Mouse (Mus musculus) brain, embryonic 18.5 days (tissue): ENCODE measurements at regions not wholly inside any gene's neighbourhood (a gene's known extent, or its start where the extent isn't known, plus 50 kb on each side); places are given as distances from the start of the nearest gene placed in this dataset.
"Not testable (repeated sequence)": the region's sequence is repeated elsewhere in the genome, so short reads cannot be mapped to it uniquely, and the experiment has no call there.

ENCODE experiments used
- DNase-seq: peaks from one replicate; pipeline ENCODE4 v3.0.0-alpha.2; 2012; ENCODE audit warnings: low read depth, low spot score

DNA sequence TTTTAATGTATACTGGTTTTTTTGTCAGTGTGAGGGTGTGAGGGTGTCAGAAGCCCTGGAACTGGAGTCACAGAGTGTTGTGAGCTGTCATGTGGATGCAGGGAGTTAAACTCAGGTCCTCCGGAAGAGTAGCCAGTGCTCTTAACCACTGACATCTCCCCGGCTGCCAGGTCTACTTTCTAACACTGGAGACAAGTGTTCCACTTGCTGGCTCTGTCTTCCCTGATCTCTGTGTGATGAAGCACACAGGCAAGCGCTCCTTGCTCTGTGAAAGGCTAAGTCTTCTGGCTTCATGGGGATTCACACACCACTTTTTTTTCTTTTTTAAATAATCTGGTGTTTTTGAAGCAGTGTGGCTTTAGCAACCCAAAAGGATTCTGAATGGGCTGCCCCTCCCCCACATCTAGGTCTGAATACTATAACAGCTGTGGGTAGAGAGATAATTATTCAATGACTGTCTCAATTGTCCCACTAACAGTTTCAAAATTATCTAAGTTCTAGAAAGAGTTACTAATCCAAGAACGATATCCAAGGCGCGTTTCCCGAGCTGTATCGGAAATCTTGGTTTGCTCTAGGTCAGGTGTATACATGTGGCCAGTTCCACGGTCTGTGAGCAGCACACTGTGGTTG is 208.4 kb upstream of the Smim15 start:
- no peak for DNase-seq

DNA sequence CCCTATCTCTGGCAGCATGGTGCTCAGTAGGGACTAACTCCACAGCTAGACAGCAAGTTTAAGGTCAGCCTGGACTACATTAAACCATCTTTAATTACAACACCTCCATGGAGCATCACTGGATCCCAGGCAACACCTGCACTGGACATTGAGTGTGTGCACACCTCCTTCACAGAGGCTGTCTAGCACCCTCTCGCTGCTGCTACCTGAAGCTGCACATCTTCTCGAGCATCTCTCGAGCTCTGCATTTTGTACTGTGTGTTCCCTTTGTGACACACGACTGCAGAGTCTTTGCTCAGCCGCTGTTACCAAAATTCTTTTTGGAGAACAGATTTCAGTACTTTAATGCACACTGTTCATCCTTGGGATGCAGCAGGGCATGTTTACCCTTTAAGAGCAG is 212.2 kb upstream of the Smim15 start:
- no peak for DNase-seq

DNA sequence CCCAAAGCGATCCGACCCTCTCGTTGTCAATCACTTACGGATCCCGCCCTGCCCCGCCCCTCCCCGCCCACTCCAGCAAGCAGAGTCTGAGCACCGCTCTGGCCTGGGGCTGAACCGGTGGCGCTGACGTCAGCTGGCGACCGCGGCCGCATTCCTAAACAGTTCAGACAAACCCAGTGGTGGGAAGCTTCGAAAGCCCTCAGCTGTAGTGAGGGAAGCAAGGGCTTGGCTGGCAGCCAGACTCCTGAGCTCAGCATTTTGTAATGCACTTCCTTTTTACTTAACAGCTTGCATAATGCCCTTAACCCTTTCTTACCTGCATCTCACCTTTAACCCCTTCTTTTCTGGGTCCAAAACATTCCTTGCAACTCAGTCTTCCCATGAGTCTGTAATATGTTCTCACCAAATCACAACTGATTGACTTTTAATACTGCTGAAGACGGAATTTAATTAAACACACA is 213.0 kb upstream of the Smim15 start:
- peak; percentile 74 for DNase-seq

DNA sequence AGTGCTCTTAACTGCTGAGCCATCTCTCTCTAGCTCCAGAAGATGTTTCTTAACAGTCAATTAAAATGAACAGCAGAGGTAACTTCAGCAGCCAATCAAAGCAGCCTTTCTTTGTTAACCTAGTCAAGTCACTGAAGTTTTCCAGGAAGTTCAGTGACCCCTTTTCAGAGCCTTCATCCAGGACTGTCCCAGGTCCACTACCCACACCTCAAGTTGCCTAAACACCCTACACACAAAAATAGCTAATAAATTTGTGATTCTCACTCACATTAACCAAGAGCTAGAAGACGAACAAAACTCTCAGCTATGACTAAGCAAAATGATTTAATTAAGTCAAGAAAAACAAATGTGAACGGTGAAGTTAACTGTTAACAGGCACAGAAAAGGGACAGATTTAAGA is 214.0 kb upstream of the Smim15 start:
- DNase-seq = no peak

DNA sequence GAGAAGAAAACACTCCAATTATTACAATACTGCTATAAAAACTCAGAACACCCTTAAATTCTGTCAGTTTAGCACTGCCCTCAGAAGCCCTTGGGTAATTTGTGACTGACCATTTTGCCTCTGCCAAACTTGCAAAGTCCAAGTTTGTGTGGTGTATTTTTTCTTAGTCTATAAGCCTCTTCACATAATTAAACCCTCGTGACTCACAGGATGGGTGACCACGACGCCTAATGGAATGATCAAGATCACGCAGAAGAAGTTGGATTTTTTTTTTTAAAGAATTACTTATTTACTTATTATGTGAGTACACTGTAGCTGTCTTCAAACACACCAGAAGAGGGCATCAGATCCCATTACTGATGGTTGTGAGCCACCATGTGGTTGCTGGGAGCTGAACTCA is 214.4 kb upstream of the Smim15 start:
- no peak for DNase-seq

DNA sequence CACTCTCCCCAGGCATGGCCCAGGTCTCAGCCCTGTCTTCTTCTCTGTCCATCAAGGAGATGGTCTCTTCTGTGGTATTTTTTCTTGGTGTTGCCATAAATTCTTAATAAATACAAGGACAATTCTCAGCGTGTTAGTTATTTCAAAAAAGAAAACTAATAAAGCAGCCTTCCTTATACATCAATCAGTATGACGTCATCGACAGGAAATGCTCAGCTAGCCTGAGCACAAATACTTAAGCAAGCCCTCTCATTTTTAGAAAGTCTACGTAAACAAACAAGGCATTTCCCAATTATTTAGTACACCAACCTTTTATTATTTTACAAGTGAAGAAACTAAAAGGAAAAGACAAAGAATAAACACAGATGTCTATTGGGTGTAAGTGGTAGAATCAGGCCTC is 218.6 kb upstream of the Smim15 start:
- DNase-seq = no peak

DNA sequence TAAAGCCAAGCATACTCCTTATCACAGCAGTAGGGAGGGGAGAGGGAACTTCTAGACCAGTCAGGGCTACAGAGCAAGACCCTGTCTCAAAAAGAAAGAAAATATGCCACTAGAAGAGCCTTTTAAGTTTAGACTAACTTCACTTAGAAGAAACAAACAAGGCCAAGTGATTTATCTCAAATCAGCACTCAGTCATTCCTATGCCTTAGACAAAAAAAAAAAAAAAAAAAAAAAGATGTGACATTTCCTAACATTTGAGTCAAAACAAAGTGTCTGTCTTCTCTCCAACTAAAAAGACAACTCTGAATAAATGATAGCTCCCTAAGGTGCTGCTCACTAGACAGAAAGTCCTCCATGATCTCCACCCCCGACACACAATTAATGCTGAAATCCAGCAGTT is 220.9 kb upstream of the Smim15 start:
- no peak for DNase-seq

DNA sequence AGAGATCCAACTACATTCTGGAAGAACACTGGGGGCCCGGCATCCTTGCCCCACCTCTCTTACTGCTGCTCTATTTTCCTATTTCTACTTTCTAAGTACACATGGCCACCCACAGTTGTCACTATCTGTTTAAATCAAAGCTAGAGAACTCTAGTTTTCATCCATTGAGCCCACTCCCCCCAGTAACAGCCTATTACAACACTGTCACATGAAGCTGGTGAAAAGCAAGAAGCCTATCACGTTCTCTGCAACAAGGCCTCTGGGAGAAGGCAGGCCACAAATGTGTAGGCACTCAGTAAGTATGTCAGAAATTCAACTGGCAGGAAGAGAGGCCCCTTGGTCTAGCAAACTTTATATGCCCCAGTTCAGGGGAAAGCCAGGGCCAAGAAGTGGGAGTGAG is 222.0 kb upstream of the Smim15 start:
- DNase-seq = no peak

DNA sequence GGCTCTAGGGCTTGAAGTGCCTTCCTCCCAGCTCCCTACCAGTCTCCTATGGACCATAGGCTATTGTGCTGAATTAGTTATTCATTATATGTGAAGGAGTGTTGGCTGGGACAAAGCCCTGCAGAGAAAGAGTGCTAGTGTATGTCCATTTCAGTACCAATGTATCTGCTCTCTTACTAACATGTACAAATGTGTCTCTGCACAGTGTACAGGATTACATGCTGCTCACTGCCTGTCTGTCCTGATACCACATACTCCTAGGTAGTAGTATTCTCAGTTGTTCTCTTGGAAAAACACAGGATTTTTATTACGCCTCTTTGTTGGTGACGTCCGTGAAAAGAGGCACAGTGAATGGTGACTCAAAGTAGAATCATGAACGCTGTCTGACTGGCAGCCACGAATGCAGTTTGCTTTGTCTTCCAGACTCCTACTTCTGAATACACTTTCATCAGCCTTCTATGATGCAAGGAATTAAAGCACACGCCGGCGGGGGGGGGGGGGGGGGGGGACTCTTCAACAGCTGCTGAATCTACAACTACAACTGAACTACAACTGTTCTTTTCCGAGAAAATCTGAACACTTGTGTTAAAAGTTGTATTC is 230.6 kb upstream of the Smim15 start:
- DNase-seq = no peak

DNA sequence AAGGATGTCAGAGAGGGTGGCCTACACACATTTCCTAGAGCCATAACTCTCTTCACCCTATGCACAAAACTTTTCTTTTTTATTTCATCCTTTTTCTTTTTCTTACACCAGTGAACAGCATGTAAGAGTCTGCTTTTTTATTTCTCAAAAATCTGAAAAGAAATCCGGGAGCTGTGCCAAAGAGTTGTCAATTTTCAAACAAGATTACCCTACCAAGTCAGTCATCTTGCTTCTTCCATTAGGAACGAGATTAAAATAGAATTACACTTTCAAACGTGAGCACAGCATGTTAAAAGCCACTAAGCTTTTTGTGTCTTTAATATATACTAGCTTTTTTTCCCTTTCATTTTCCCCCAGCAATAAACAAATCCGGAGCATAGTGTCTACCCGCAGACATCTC is 232.2 kb upstream of the Smim15 start:
- peak; percentile 58 for DNase-seq

DNA sequence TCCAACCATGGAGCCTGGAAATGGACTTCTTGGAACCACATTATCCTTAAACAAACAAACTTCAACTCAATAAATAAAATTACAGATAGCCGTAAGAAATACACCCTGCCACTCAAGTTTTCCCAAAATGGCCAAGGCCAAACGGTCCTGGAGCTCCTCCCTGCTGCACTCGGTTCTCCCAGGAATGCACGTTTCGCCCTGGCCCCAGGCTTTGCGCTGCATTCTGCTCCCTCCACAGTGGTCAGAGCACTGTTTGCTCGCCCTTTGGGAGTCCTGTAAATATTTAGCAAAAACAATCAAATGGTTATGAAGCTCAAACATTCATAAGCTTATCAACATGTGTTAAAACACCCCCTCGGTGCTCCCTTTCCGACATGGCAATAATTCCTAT is 233.4 kb upstream of the Smim15 start:
- no peak for DNase-seq

DNA sequence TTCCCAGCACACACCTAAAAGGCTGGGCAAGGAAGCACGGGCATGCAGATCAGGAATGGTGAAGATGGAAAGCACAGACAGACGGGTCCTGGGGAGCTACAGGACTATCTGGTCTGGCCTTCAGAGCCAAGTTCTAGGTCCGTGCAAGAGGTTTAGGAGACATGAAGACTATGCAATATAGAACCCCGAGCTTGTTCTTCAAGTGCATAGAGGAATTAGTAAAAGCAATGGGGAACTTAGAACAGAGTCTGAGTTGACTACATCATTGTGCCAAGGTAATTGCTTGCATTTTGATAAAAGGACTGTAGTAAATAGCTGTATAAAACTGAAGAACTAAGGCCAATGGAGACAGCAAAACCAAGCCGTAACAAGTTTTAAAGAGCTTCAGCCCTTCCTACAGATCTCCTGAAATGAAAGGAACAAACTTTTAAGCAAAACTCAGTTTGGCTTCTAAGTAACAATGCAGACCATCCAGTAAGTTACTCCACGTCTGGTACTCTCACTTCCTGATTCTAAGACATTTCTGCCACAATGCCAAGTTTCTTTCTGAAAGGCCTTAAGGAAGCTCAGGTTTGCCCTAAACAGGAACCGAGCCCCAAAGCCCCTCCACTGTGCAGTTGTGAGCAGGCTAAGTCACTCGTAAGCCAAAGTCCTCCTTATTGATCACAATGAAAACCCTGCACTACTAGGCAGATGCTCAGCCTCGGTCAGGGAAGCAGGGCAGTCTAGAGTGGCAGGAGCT is 234.0 kb upstream of the Smim15 start:
- DNase-seq = no peak

DNA sequence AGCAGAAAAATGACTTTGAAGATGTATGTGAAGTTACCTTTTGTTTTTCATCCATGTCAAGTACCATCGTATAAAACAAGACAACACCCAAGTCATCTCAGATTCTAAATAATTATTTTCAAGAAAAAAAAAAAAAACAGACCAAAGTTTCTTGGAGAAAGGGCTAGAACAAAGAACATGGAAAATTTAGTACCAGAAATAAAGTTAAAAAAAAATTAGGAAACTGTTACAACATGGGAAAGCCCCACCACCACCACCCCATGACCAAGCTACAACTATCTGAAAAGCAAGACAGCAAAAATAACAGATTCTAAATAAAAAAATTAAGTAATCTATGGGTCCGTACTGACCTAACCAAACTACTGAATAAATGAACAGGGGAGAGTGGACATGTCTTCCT is 235.3 kb upstream of the Smim15 start:
- no peak for DNase-seq

DNA sequence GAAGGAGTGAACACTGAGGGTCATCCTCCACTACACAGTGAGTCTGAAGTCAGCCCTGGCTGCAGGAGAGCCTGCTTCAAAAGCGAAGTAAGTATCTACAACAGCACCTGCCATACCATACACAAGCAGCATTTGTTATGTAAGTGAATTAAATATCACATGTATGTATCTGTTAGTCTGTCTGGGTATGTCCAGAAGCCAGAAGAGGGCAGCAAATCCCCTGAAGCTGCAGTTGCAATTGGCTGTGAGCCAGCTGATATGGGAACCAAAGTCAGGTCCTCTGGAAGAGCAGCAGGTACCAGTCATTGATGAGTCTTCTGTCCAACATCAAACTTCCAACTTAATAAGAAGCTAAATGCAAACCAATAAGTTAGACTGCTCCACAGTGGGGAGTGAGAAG is 239.8 kb upstream of the Smim15 start:
- DNase-seq = no peak

DNA sequence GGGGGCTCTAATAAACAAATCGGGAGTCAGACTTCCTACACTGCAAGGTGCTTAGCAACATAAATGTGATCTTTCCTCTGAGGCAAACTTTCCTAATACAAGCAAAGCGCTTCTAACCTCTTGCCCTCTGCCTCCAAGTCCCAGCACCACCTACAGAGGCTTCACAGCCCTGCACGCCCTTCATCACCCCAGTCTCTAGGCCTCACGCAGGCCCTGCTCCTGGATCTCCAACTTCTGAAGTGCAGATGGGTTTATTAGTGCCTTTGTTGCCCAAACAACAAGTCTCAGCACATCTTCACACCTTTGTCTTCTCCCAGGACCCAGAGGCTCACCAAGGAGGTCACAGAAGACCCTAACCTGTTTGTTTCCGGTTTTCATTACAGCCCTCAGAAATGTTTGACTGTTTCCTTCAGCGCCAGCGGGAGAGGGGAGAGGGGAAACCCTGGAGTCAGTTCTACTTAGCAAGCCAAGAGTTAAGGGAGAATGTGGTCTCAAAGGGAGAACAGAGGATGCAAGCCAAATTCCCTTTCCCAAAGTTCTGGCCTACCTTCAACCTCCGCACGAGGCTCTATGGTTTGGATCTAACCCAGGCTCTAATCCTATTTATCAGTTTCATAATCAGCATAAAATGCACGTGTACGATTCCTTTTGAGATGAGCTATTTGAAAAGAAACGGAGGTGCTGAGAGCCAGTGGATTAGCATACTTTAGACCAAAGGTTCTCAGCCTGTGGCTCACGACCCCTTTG is 244.9 kb upstream of the Smim15 start:
- DNase-seq = no peak

DNA sequence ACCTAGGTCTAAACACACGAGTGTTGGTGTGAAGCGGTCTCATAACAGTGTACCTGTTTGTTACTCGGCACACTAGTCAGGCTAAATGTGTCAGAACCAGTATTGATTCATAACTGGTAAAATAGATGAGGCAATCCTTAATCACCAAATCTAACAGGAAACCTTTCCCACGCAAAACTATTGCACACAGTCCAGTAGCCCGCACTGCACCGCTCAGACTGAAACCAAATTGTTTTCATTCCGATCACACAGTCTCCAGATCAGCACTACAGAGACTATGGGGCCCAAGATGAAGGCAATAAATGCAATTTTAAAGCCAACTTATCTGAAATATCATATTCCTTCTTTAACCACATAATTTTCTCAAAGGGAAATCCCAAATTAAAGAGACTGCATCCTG is 246.1 kb upstream of the Smim15 start:
- no peak for DNase-seq

DNA sequence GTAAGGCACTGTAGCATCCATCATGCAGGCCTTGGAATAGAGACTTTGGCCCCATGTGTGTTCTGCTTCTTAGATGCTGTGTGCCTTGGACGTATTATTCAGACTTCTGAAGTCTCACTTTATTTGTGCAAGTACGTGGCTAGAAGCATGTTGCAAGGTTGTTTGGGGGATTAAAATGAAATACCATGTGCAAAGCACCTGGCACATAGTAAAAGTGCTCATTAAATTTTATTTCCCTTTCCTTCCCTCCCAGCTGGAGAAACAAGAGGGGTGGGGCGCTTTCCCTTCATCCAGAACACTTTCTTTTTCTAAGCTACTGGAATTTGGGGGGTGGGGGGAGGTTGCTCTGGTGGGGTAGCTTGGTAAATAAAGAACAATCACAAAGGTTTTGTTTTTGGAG is 248.7 kb upstream of the Smim15 start:
- DNase-seq = no peak

DNA sequence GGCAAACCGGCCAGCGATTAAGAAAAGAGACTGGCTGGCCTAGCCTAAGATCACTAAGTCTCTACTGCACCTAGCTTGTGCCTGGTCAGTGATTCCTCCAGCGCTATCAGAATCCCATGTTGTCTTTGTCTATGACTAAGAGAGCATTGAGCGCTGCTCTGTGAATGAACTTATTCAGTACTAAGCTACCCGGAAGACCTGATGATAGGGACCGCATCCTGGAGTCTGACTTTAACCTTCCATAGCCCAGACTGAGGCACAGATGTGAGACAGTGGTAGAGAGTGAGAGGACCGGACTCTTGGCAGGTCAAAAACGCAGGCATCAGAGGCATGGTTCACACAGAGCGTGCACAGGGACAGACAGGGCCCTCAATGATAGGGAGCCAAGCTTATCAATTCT is 252.5 kb upstream of the Smim15 start:
- no peak for DNase-seq

DNA sequence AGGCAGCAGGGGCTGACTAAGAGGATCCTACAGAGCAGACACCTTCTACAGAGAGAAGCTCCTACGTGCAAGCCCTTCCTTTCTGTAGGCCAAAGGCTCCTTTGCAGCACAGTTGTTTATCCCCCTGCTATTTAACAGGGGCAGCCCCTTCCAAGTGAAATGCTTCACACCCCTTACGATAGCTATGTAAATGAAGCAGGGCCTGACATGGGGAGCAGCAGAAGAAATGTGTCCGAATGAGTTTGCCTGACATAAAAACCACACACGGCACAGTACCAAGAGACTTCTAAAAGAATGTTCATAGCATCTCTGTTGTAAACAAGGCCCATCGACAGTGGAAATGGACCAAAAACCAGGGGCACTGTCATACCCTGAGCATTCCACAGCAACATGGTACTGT is 259.3 kb upstream of the Smim15 start:
- DNase-seq = no peak

DNA sequence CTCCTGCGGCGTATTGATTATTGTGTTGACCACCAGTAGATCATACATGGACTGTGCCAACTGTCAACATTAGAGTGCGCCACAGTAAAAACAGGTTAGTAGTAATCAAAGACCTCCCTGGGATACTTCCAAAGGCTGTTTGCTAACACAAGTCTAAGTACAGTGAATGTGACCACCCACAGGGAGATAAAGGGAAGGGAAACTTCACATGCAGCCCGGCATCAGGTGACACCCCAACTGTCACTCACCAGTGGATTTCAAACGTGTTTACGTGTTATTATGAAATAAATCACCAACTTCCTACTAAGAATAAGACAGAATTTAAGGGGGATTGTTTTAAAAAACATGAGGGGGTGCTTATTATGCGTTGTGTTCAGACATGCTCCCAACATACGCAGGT is 262.5 kb upstream of the Smim15 start:
- no peak for DNase-seq

DNA sequence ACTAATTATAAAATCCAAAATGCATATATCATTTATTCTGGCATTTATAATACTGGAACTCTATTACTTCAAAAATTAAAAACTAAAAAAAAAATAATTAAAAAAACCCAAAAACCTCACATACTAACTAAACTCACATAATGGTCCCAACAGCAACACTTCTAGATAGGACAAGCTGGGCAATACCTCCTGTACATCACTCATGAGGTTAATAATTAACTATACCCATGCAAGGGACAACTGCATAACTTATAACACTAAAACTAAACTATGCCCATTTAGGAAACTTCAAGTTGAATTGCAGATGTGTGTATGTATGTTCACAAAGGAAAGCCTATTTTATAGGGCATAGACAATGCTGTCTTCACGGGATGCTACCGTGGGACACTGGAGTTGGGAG is 263.0 kb upstream of the Smim15 start:
- no peak for DNase-seq

DNA sequence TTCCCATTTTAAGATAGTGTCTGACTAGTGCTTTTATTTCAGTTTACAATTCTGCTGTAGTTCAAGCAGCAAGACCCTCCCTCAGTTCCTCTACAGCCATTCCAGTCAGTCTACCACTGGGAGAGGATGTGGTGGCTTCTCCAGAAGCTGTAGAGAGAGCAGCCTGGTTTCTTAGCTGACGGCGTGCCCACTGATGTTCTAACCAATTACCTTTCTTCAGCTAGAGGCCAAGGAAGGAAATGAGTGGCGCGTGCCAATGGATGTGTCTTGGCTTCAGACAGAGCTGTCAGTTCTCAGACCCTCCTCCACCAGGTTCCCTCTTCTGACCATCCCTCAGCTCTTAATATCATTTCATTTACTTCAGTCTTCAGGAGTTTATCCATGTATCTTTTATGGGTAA is 264.7 kb upstream of the Smim15 start:
- no peak for DNase-seq

DNA sequence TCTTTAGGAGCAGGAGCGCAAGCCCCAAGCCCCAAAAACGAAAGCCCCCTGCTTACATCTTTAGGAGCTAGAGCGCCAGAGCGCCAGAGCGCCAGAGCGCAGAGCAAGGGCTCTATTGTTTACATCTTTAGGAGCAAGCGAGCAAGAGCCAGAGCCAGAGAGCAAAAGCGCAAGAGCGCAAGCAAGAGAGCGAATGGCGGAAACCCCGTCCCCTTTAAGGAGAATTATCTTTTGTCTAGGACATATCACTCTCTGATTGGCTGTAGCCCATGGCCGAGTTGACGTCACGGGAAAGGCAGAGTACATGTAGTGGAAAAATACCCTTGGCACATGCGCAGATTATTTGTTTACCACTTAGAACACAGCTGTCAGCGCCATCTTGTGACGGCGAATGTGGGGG is 269.7 kb upstream of the Smim15 start:
- not testable (repeated sequence) for DNase-seq
